Mouse (Mus musculus) embryonic facial prominence, embryonic 13.5 days (tissue): ENCODE measurements around the gene Yjefn3. TPM values are rescaled to one million over a fixed set of nuclear protein-coding genes. Genes with fewer than 3 reads are reported as not detected.

Experiments
- ATAC-seq: fragments of 200-750 bp; cut with Nextera tagmentation; 2 replicates; pipeline ENCODE4 v1.8.0; 2017; ENCODE audit warnings: low read depth; ENCODE audit not compliant: insufficient number of reproducible peaks, insufficient read depth, low FRiP score, low TSS enrichment
- H3K27ac ChIP-seq: fragments of 300-500 bp; sonication (generic); 2 replicates; pipeline ENCODE4 v1.5.1; 2015; ENCODE audit warnings: moderate library complexity, mild to moderate bottlenecking, inconsistent platforms
- H3K27me3 ChIP-seq: fragments of 300-500 bp; sonication (generic); 2 replicates; pipeline ENCODE4 v1.6.1; 2015; ENCODE audit warnings: mild to moderate bottlenecking, inconsistent platforms
- H3K36me3 ChIP-seq: fragments of 300-500 bp; sonication (generic); 2 replicates; pipeline ENCODE4 v1.6.1; 2015; ENCODE audit warnings: mild to moderate bottlenecking, inconsistent platforms
- H3K4me1 ChIP-seq: fragments of 300-500 bp; sonication (generic); 2 replicates; pipeline ENCODE4 v1.6.1; 2015; ENCODE audit warnings: inconsistent platforms
- H3K4me2 ChIP-seq: fragments of 300-500 bp; sonication (generic); 2 replicates; pipeline ENCODE4 v1.6.1; 2015; ENCODE audit warnings: moderate library complexity, mild to moderate bottlenecking, inconsistent platforms
- H3K4me3 ChIP-seq: fragments of 300-500 bp; sonication (generic); 2 replicates; pipeline ENCODE4 v1.5.1; 2015; ENCODE audit warnings: mild to moderate bottlenecking, inconsistent platforms
- H3K9ac ChIP-seq: fragments of 300-500 bp; sonication (generic); 2 replicates; pipeline ENCODE4 v1.6.1; 2015; ENCODE audit warnings: mild to moderate bottlenecking, inconsistent platforms
- H3K9me3 ChIP-seq: fragments of 300-500 bp; sonication (generic); 2 replicates; pipeline ENCODE4 v1.6.1; 2016; ENCODE audit warnings: inconsistent platforms
- WGBS: fragments of 180-500 bp; shearing (Covaris S2); methylation state at CpG from one replicate; pipeline ENCODE4 v1.1.7; 2015; ENCODE audit warnings: mixed read lengths; 5-methylcytosine and 5-hydroxymethylcytosine counted together
- polyA plus RNA-seq: library from polyadenylated mRNA; unstranded; fragments of >200 nt; fragmentation: Nextera tagmentation; extraction: Ambion mirVana; gene quantifications from 2 replicates; pipeline ENCODE4 v1.2.1, GENCODE M21; 2015

The Yjefn3 gene
- polyA plus RNA-seq, 1 experiment from 2014 or later = 3.6 TPM

DNA sequence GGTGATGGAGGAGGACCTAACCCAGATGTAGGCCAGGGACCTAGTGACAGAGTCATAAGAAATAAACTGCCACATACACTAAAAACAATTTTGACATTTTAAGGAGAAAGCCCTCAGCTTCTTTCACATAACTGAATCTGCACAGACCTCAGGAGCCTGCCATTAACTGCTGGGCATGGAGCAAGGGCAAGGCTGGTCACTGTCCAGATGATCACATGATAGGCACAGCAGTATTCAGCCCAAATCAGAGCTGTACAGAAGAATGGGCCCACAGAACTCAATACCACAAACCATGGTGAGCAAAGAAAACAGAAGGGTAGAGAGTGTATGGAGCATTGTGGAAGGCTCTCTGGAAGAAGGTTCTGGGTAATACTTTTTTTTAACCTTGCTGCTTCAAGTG is 24.4 kb upstream of the Yjefn3 start:
- Histone ChIP-seq H3K9me3 (no peaks in the 10 kb centered on the region), H3K9ac (no peak overlapping the region), H3K4me3 (no peak overlapping the region), H3K36me3 (peaks cover 14% of the 10 kb centered on the region; the same call in 1 of the 2 replicates), H3K27me3 (no peaks in the 10 kb centered on the region), H3K4me1 (no peaks in the 10 kb centered on the region), H3K27ac (no peak overlapping the region), H3K4me2 (no peak overlapping the region)
- no peak for ATAC-seq

DNA sequence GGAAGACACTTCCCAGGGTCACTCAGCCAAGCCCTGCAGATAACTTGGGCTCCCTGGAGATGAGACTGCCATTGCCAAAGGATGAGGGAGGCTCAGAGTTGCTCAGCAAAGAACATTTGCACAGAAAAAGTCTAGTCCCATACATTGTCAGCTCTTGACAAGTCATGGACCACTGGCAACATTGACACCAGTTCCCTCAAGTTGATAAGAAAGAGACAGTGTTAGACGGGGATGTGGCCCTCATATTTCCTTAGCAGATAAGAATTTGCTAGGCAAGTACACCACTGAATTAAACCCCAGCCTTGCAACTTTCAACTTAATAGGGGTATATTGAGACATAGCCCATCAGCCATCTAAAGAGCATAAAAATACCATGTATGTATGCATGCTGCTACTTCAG is 21.5 kb upstream of the Yjefn3 start:
- Histone ChIP-seq H3K27me3 (no peaks in the 10 kb centered on the region), H3K9ac (no peak overlapping the region), H3K4me3 (no peak overlapping the region), H3K9me3 (no peaks in the 10 kb centered on the region), H3K4me1 (peaks cover 18% of the 10 kb centered on the region), H3K27ac (no peak overlapping the region), H3K4me2 (no peak overlapping the region), H3K36me3 (peaks cover 14% of the 10 kb centered on the region; the same call in 1 of the 2 replicates)
- WGBS = 75% methylated on average over 1 of the region's 1 CpGs
- no peak for ATAC-seq

DNA sequence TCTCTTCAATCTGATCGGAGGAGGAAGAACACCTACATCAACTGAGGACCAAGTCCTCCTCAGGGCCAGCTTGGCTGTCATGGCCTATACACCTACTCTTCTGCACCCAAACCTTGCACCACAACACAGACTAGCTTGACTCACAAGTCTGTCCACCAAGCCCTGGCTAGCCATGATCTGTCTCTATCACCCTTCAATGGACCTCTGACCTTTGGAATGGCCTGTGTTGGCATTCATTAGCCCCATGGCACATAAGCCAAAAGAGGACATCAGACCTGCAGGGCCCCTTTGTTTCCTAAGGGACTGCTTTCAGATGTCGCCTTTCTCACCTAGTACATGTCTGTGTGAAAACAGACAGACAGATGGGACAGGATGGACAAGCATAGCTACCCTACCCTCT is 18.6 kb upstream of the Yjefn3 start:
- H3K4me1 ChIP-seq = peaks cover 18% of the 10 kb centered on the region
- WGBS = 94% methylated on average over 2 of the region's 2 CpGs
- peak overlapping the region; percentile 12; the same call in 1 of the 2 replicates for H3K9ac ChIP-seq
- H3K4me3 ChIP-seq = no peak overlapping the region
- H3K36me3 ChIP-seq = peaks cover 23% of the 10 kb centered on the region
- H3K27me3 ChIP-seq = no peaks in the 10 kb centered on the region
- ATAC-seq = no peak
- no peak overlapping the region for H3K4me2 ChIP-seq
- peak overlapping the region; percentile 68 for H3K27ac ChIP-seq
- no peaks in the 10 kb centered on the region for H3K9me3 ChIP-seq

DNA sequence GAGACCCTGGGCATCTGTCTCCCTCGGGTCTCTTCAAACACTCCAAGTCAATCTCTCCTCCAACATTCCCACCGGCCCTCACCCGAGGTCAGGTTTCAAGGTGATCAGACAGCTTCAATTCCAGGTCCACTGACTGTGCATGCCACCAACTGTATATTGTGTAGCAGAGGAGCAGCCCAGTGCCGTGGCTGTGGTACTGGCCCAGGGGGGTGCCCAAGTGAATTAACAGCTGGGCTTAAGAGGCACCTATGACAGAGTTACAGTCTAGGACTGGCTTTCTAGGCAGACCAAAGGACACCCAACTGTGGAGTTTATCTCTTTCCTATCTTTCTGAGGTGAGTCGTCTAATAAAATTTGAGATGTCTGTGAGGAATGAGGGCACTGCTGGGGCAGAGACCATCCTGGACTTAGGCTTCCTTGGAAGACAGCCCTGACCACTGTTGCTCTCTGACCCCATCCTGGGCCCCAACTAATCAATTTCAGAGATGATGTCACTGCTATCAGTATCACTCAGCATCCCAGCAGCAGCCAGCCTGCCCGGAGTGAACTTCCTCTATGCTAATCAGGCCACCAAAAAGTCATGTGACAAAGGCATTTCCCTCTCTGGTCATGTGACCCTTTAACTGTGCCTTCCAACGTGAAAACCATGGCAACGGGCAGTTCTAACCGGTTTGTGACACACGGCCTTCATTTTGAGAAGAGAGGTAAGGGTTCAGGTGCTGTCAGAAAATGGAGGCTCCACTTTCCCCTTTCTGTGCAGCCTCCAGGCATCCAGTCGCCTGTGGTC is 17.6 kb upstream of the Yjefn3 start:
- Histone ChIP-seq H3K4me2 (peak overlapping the region; percentile 24; the same call in 1 of the 2 replicates), H3K9ac (0 out of 2 replicates have a peak overlapping the region, but pooled peaks have one; percentile 27), H3K27me3 (no peaks in the 10 kb centered on the region), H3K4me1 (peaks cover 18% of the 10 kb centered on the region), H3K9me3 (no peaks in the 10 kb centered on the region), H3K36me3 (peaks cover 34% of the 10 kb centered on the region), H3K4me3 (no peak overlapping the region), H3K27ac (peak overlapping the region; percentile 68)
- ATAC-seq = peak; percentile 45; the same call in 1 of the 2 replicates
- WGBS = 29% methylated on average over 11 of the region's 11 CpGs

DNA sequence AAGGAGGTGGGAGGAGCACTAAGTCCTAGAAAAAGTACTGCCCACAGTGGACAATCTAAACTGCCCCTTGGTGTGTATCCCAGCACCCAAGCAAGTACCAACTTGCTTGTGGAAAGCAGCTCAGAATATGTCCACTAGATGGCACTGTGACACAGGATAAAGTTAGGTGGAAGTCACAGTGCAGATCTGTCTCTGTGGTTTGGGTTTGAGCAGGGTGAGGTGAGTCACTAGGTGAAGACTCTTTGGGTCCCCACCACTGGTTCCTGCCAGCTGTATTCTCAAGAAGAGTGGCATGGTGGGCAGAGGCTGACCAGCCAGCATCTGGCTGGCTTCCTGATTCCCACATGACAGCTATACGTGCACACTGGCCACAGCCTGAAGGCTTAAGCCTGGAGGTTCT is 16.5 kb upstream of the Yjefn3 start:
- H3K27me3 ChIP-seq = no peaks in the 10 kb centered on the region
- no peak overlapping the region for H3K4me2 ChIP-seq
- no peak overlapping the region for H3K4me3 ChIP-seq
- H3K9ac ChIP-seq = no peak overlapping the region
- WGBS = 64% methylated on average over 1 of the region's 1 CpGs
- peak overlapping the region; percentile 45 for H3K27ac ChIP-seq
- H3K4me1 ChIP-seq = peaks cover 18% of the 10 kb centered on the region
- no peaks in the 10 kb centered on the region for H3K9me3 ChIP-seq
- H3K36me3 ChIP-seq = peaks cover 44% of the 10 kb centered on the region
- ATAC-seq = peak; percentile 48

DNA sequence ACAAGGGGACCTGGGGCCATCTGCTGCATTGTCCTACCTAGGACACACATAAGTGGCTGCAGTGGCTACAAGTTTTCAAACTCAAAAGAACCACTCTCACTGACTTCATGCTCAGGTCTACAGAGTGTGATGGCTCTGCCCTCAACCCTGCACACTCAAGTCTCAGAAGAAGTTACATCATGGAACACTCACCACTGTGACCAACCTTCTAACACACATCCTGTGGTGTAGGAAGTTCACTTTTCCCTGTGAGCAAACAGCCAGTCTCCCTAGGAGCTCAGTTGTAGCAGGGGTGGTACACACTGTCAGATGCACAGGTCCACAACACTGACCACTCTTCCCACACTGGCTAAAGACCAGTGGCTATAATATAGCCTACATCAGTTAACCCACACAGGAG is 16.0 kb upstream of the Yjefn3 start:
- Histone ChIP-seq H3K27ac (no peak overlapping the region), H3K36me3 (peaks cover 48% of the 10 kb centered on the region), H3K4me3 (no peak overlapping the region), H3K9me3 (no peaks in the 10 kb centered on the region), H3K9ac (no peak overlapping the region), H3K27me3 (no peaks in the 10 kb centered on the region), H3K4me1 (peaks cover 18% of the 10 kb centered on the region), H3K4me2 (no peak overlapping the region)
- ATAC-seq = no peak

DNA sequence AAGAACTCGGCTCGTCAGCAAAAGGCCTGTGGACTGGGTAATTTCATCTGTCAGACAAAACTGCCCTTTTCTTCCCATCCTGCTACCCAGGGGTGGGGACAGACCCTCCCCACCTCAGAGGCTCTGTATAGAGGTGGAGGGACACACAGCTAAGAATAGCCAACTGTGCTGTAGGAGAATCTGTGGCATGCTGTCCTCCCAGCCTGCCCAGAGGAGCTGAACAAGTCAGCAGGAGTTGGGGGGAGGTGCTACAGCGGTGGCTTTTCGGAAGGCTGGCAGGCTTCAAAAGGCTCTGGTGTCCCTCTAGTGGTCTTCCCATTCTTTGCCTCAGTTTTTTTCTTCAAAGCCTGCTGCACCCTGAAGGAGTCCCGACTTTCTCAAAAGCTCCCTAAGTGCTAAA is 13.2 kb upstream of the Yjefn3 start:
- no peak overlapping the region for H3K4me2 ChIP-seq
- no peaks in the 10 kb centered on the region for H3K27me3 ChIP-seq
- no peak for ATAC-seq
- H3K4me3 ChIP-seq = no peak overlapping the region
- H3K9me3 ChIP-seq = no peaks in the 10 kb centered on the region
- 62% methylated on average over 5 of the region's 5 CpGs for WGBS
- peaks cover 10% of the 10 kb centered on the region for H3K4me1 ChIP-seq
- H3K36me3 ChIP-seq = peaks cover 71% of the 10 kb centered on the region
- no peak overlapping the region for H3K27ac ChIP-seq
- no peak overlapping the region; the same call in 1 of the 2 replicates for H3K9ac ChIP-seq

DNA sequence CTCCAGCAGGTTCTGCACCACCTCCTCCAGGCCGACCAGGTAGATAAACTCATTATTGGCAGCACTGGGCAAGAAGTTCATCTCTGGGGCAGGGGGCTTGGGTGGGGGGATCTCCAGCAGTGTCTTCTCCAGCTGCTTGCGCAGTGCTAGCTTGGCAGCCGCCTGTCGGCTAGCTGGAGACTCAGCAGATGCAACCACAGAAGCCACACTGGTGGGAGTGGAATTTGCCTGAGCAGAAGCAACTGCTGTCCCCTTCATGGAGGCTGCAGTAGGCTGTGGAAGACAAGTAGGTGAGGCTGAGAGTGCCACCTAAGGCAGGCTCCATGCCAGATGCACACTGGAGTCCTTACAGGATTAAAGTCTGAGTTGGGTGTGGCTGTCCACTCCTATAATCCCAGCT is 12.0 kb upstream of the Yjefn3 start:
- Histone ChIP-seq H3K9ac (no peak overlapping the region), H3K4me3 (no peak overlapping the region), H3K9me3 (no peaks in the 10 kb centered on the region), H3K27me3 (no peaks in the 10 kb centered on the region), H3K36me3 (peaks cover 84% of the 10 kb centered on the region), H3K4me2 (no peak overlapping the region), H3K4me1 (no peaks in the 10 kb centered on the region; the same call in 1 of the 2 replicates), H3K27ac (no peak overlapping the region)
- 87% methylated on average over 4 of the region's 4 CpGs for WGBS
- no peak for ATAC-seq

DNA sequence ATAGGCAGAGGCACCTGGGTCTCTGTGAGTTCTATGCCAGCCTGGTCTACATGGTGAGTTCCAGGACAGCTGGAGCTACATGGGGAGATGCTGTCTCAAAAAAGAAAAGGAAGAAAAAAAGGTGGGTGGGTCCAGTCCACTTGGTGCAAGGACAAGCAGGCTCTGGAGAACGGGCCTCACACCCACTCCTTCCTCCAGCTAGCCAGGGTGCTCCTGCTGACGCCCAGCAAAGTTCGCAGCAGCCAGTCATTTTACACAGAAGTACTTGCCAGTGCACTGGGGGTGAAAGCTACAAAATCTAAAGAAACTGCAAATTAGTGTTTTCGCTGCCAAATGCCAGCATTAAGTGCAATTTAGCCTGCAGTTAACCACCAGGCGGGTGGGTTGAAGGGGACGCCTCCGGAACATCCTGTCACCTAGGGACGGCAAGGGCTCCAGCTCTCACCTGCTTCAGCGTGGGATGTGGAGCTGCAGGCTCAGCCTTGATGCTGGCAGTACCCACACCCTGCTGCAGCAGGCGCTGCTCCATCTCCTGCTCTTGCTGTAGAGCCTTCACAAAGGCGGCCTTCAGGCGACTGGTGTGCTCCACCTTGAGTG is 10.1 kb upstream of the Yjefn3 start:
- Histone ChIP-seq H3K9me3 (no peaks in the 10 kb centered on the region), H3K9ac (no peak overlapping the region), H3K4me3 (no peak overlapping the region), H3K36me3 (peaks cover 97% of the 10 kb centered on the region), H3K4me1 (no peaks in the 10 kb centered on the region), H3K27me3 (no peaks in the 10 kb centered on the region), H3K27ac (no peak overlapping the region), H3K4me2 (no peak overlapping the region)
- 89% methylated on average over 12 of the region's 12 CpGs for WGBS
- ATAC-seq = no peak

DNA sequence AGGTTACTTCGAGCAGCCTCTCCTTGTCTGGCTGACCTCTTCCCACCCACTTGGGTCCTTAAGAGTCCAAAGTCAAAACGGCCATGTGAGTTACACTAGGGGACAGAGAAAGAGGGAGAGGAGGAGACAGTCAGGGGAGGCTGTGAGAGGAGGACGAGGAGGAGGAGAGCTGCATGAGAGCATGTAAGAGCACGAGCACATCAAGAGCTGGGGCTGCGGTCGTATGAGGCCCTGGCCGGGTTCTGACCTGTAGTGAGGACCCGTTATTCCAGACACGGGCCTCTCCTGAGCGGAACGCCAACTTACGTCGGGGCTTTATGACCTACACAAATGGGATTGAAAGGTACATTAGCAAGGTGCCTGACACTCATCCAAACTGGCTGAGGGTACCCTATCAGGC is 9.4 kb upstream of the Yjefn3 start:
- WGBS = 91% methylated on average over 13 of the region's 13 CpGs
- Histone ChIP-seq H3K9me3 (no peaks in the 10 kb centered on the region), H3K4me1 (no peaks in the 10 kb centered on the region), H3K27ac (no peak overlapping the region), H3K36me3 (peaks cover 96% of the 10 kb centered on the region), H3K4me3 (no peak overlapping the region), H3K27me3 (no peaks in the 10 kb centered on the region), H3K4me2 (no peak overlapping the region), H3K9ac (no peak overlapping the region)
- ATAC-seq = no peak

DNA sequence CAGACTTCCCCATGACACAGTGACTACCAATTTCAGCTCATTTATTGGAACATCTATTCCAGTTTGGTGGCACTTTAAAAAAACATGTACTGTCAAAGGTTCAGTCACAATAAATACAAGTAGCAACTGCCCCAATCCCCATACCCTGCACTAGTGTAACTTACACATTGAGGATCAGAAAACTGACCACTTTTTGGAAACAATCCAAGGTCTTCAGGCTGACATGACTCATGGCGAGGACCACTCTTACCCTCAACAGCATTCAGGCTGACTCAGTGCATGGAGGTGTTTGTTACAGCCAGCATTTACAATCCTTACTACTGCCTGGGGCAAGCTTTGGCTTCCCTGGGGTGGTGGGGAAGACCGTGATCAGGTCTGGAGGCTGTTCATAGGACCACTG is 4.6 kb upstream of the Yjefn3 start:
- no peaks in the 10 kb centered on the region for H3K9me3 ChIP-seq
- H3K36me3 ChIP-seq = peaks cover 48% of the 10 kb centered on the region
- no peaks in the 10 kb centered on the region for H3K27me3 ChIP-seq
- ATAC-seq = no peak
- H3K27ac ChIP-seq = no peak overlapping the region
- 87% methylated on average over 2 of the region's 2 CpGs for WGBS
- H3K4me2 ChIP-seq = no peak overlapping the region
- no peak overlapping the region for H3K4me3 ChIP-seq
- peaks cover 16% of the 10 kb centered on the region for H3K4me1 ChIP-seq
- H3K9ac ChIP-seq = no peak overlapping the region

DNA sequence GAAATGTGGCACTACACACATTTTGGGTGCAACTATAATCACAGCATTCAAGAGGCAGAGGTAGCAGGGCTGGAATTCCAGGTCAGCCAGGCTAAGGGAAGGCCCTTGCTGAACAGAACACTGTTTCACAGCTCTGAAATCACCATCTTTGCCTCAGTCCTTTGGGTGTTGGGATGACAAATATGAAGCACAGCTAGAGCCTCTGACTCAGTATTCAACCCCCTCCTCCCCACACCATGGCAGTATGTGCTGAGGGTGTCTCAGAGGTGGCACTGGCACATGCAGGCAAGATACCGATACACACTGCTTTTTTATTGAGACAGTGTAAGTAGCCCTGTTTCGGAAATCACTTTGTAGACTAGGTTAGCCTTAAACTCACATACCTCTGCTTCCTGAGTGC is 3.7 kb upstream of the Yjefn3 start:
- no peak overlapping the region for H3K27ac ChIP-seq
- peaks cover 40% of the 10 kb centered on the region for H3K36me3 ChIP-seq
- H3K4me2 ChIP-seq = no peak overlapping the region
- no peaks in the 10 kb centered on the region for H3K27me3 ChIP-seq
- no peak overlapping the region for H3K4me3 ChIP-seq
- no peak for ATAC-seq
- H3K9me3 ChIP-seq = no peaks in the 10 kb centered on the region
- no peak overlapping the region for H3K9ac ChIP-seq
- H3K4me1 ChIP-seq = peaks cover 20% of the 10 kb centered on the region
- WGBS = 84% methylated on average over 2 of the region's 2 CpGs
